Mouse (Mus musculus): ENCODE results near the gene Zfyve9. TPM values are rescaled to one million over a fixed set of nuclear protein-coding genes. Genes with fewer than 3 reads are reported as not detected.

The Zfyve9 gene
- polyA plus RNA-seq, 1 experiment from 2014 or later, result 0.95 TPM

- H3K36me3 ChIP-seq (replicated peaks; ENCODE audit: insufficient read depth, low read length), result 0 out of 2 replicates have a peak, but pooled peaks cover 6% of the 10 kb centered on the region
- H3K27me3 ChIP-seq (ENCODE audit: insufficient read depth, low read length), result no peaks in the 10 kb centered on the region
- H3K27ac ChIP-seq (ENCODE audit: low read depth), result no peak overlapping the region
- H3K4me3 ChIP-seq (ENCODE audit: low read depth, low read length), result no peak overlapping the region
- no peak overlapping the region for H3K9ac ChIP-seq (replicated peaks)
- DNase-seq, result no peak
- H3K9me3 ChIP-seq (ENCODE audit: low read length), result no peaks in the 10 kb centered on the region
- ATAC-seq, result no peak
- WGBS (ENCODE audit: insufficient replicate concordance), result 76% methylated on average over 4 of the region's 4 CpGs
- no peak overlapping the region for H3K4me2 ChIP-seq (ENCODE audit: low read depth, low read length)
- no peak for TF ChIP-seq EP300 (IDR thresholded peaks at IDR 0.05; ENCODE audit: low read depth)
- no peak for TF ChIP-seq CTCF (IDR thresholded peaks at IDR 0.05; ENCODE audit: low read depth)
- peaks cover 15% of the 10 kb centered on the region for H3K4me1 ChIP-seq (ENCODE audit: insufficient read depth)
These were observed 162.0 kb downstream of the Zfyve9 start for GRCm38 (mm10) chr4:108618586-108618985.

- H3K4me1 ChIP-seq (ENCODE audit: insufficient read depth), result no peaks in the 10 kb centered on the region
- H3K27me3 ChIP-seq (ENCODE audit: insufficient read depth, low read length), result no peaks in the 10 kb centered on the region
- 85% methylated on average over 5 of the region's 5 CpGs for WGBS (ENCODE audit: insufficient replicate concordance)
- H3K9me3 ChIP-seq (ENCODE audit: low read length), result no peaks in the 10 kb centered on the region
- TF ChIP-seq CTCF (IDR thresholded peaks at IDR 0.05; ENCODE audit: low read depth), result no peak
- TF ChIP-seq EP300 (IDR thresholded peaks at IDR 0.05; ENCODE audit: low read depth), result no peak
- DNase-seq (no peak), ATAC-seq (no peak)
- peaks cover 18% of the 10 kb centered on the region; the same call in 1 of the 2 replicates for H3K36me3 ChIP-seq (replicated peaks; ENCODE audit: insufficient read depth, low read length)
- no peak overlapping the region for H3K27ac ChIP-seq (ENCODE audit: low read depth)
- H3K4me2 ChIP-seq (ENCODE audit: low read depth, low read length), result no peak overlapping the region
- H3K9ac ChIP-seq (replicated peaks), result no peak overlapping the region
- no peak overlapping the region for H3K4me3 ChIP-seq (ENCODE audit: low read depth, low read length)
These were observed 169.7 kb downstream of the Zfyve9 start for GRCm38 (mm10) chr4:108610935-108611334.

- TF ChIP-seq CTCF (IDR thresholded peaks at IDR 0.05; ENCODE audit: low read depth) (no peak), EP300 (IDR thresholded peaks at IDR 0.05; ENCODE audit: low read depth) (no peak)
These were observed 171.9 kb downstream of the Zfyve9 start for GRCm38 (mm10) chr4:108608651-108609050.

GRCm38 (mm10) chr4:108601870-108602269, 178.7 kb downstream of the Zfyve9 start:
- no peaks in the 10 kb centered on the region for H3K4me1 ChIP-seq (ENCODE audit: insufficient read depth)
- no peak overlapping the region for H3K4me3 ChIP-seq (ENCODE audit: low read depth, low read length)
- H3K36me3 ChIP-seq (replicated peaks; ENCODE audit: insufficient read depth, low read length), result peaks cover 50% of the 10 kb centered on the region
- no peaks in the 10 kb centered on the region for H3K27me3 ChIP-seq (ENCODE audit: insufficient read depth, low read length)
- TF ChIP-seq CTCF (IDR thresholded peaks at IDR 0.05; ENCODE audit: low read depth) (no peak), EP300 (IDR thresholded peaks at IDR 0.05; ENCODE audit: low read depth) (no peak)
- H3K9me3 ChIP-seq (ENCODE audit: low read length), result no peaks in the 10 kb centered on the region
- ATAC-seq, result no peak
- WGBS (ENCODE audit: insufficient replicate concordance), result 95% methylated on average over 7 of the region's 7 CpGs
- no peak overlapping the region for H3K9ac ChIP-seq (replicated peaks)
- DNase-seq, result no peak
- no peak overlapping the region for H3K27ac ChIP-seq (ENCODE audit: low read depth)
- no peak overlapping the region for H3K4me2 ChIP-seq (ENCODE audit: low read depth, low read length)

More at GRCm38 (mm10) chr4:108608651-108609050, 171.9 kb downstream of the Zfyve9 start:
- H3K9me3 ChIP-seq (ENCODE audit: low read length), result no peaks in the 10 kb centered on the region
- WGBS (ENCODE audit: insufficient replicate concordance), result 92% methylated on average over 3 of the region's 3 CpGs
- H3K4me3 ChIP-seq (ENCODE audit: low read depth, low read length), result no peak overlapping the region
- H3K9ac ChIP-seq (replicated peaks), result no peak overlapping the region
- no peak for DNase-seq
- no peak for ATAC-seq
- H3K27ac ChIP-seq (ENCODE audit: low read depth), result no peak overlapping the region
- H3K36me3 ChIP-seq (replicated peaks; ENCODE audit: insufficient read depth, low read length), result peaks cover 33% of the 10 kb centered on the region
- no peaks in the 10 kb centered on the region for H3K4me1 ChIP-seq (ENCODE audit: insufficient read depth)
- no peak overlapping the region for H3K4me2 ChIP-seq (ENCODE audit: low read depth, low read length)
- no peaks in the 10 kb centered on the region for H3K27me3 ChIP-seq (ENCODE audit: insufficient read depth, low read length)

- 83% methylated on average over 4 of the region's 4 CpGs for WGBS (ENCODE audit: insufficient replicate concordance)
- ATAC-seq (no peak), DNase-seq (no peak)
These were observed 182.3 kb downstream of the Zfyve9 start for GRCm38 (mm10) chr4:108598306-108598705.

GRCm38 (mm10) chr4:108595785-108596184, 184.8 kb downstream of the Zfyve9 start:
- 97% methylated on average over 1 of the region's 1 CpGs for WGBS (ENCODE audit: insufficient replicate concordance)
- no peak overlapping the region for H3K9ac ChIP-seq (replicated peaks)
- no peak overlapping the region for H3K27ac ChIP-seq (ENCODE audit: low read depth)
- no peak overlapping the region for H3K4me2 ChIP-seq (ENCODE audit: low read depth, low read length)
- ATAC-seq, result no peak
- H3K36me3 ChIP-seq (replicated peaks; ENCODE audit: insufficient read depth, low read length), result peaks cover 35% of the 10 kb centered on the region
- DNase-seq, result no peak
- TF ChIP-seq CTCF (IDR thresholded peaks at IDR 0.05; ENCODE audit: low read depth), result no peak
- H3K27me3 ChIP-seq (ENCODE audit: insufficient read depth, low read length), result no peaks in the 10 kb centered on the region
- H3K4me1 ChIP-seq (ENCODE audit: insufficient read depth), result no peaks in the 10 kb centered on the region
- H3K9me3 ChIP-seq (ENCODE audit: low read length), result no peaks in the 10 kb centered on the region
- no peak overlapping the region for H3K4me3 ChIP-seq (ENCODE audit: low read depth, low read length)

More at GRCm38 (mm10) chr4:108598306-108598705, 182.3 kb downstream of the Zfyve9 start:
- Histone ChIP-seq H3K4me1 (ENCODE audit: insufficient read depth) (no peaks in the 10 kb centered on the region), H3K9ac (replicated peaks) (no peak overlapping the region), H3K27me3 (ENCODE audit: insufficient read depth, low read length) (no peaks in the 10 kb centered on the region), H3K4me3 (ENCODE audit: low read depth, low read length) (no peak overlapping the region), H3K36me3 (replicated peaks; ENCODE audit: insufficient read depth, low read length) (peaks cover 36% of the 10 kb centered on the region), H3K9me3 (ENCODE audit: low read length) (no peaks in the 10 kb centered on the region), H3K4me2 (ENCODE audit: low read depth, low read length) (no peak overlapping the region), H3K27ac (ENCODE audit: low read depth) (no peak overlapping the region)
- TF ChIP-seq CTCF (IDR thresholded peaks at IDR 0.05; ENCODE audit: low read depth) (no peak), EP300 (IDR thresholded peaks at IDR 0.05; ENCODE audit: low read depth) (no peak)

GRCm38 (mm10) chr4:108593376-108593775, 187.2 kb downstream of the Zfyve9 start:
- Histone ChIP-seq H3K27ac (ENCODE audit: low read depth) (no peak overlapping the region), H3K4me2 (ENCODE audit: low read depth, low read length) (no peak overlapping the region), H3K36me3 (replicated peaks; ENCODE audit: insufficient read depth, low read length) (peaks cover 30% of the 10 kb centered on the region), H3K9me3 (ENCODE audit: low read length) (no peaks in the 10 kb centered on the region), H3K9ac (replicated peaks) (no peak overlapping the region), H3K4me1 (ENCODE audit: insufficient read depth) (no peaks in the 10 kb centered on the region), H3K27me3 (ENCODE audit: insufficient read depth, low read length) (no peaks in the 10 kb centered on the region), H3K4me3 (ENCODE audit: low read depth, low read length) (no peak overlapping the region)
- no peak for ATAC-seq
- no peak for DNase-seq
- 87% methylated on average over 2 of the region's 2 CpGs for WGBS (ENCODE audit: insufficient replicate concordance)
- TF ChIP-seq EP300 (IDR thresholded peaks at IDR 0.05; ENCODE audit: low read depth), result no peak
- no peak for TF ChIP-seq CTCF (IDR thresholded peaks at IDR 0.05; ENCODE audit: low read depth)

Other genes starting within 250 kb of the Zfyve9 start
- gene Prpf38a, start 201.5 kb downstream of the Zfyve9 start, polyA plus RNA-seq (2015; fragmentation: Nextera tagmentation; extraction: Ambion mirVana), result 22.9 and 23.8 TPM in 2 replicates
- 6.1 and 8.2 TPM in 2 replicates for gene Orc1, start 201.4 kb downstream of the Zfyve9 start, polyA plus RNA-seq (2015; fragmentation: Nextera tagmentation; extraction: Ambion mirVana)
- gene Cc2d1b, start 160.9 kb downstream of the Zfyve9 start, polyA plus RNA-seq (2015; fragmentation: Nextera tagmentation; extraction: Ambion mirVana), result 5.7 and 6.5 TPM in 2 replicates
- gene 3110021N24Rik, start 61.1 kb downstream of the Zfyve9 start, polyA plus RNA-seq (2015; fragmentation: Nextera tagmentation; extraction: Ambion mirVana), result 0.37 and 0.49 TPM in 2 replicates
- 56.9 and 64.1 TPM in 2 replicates for gene Btf3l4, start 52.8 kb upstream of the Zfyve9 start, polyA plus RNA-seq (2015; fragmentation: Nextera tagmentation; extraction: Ambion mirVana)
- 43.1 and 44.2 TPM in 2 replicates for gene Txndc12, start 53.8 kb upstream of the Zfyve9 start, polyA plus RNA-seq (2015; fragmentation: Nextera tagmentation; extraction: Ambion mirVana)
- gene Kti12, start 67.0 kb upstream of the Zfyve9 start, polyA plus RNA-seq (2015; fragmentation: Nextera tagmentation; extraction: Ambion mirVana), result 27.6 and 29.6 TPM in 2 replicates
- gene A730015C16Rik, start 67.8 kb upstream of the Zfyve9 start, polyA plus RNA-seq (2015; fragmentation: Nextera tagmentation; extraction: Ambion mirVana), result 0.27 and 0.72 TPM in 2 replicates
- gene Rab3b, start 98.3 kb upstream of the Zfyve9 start, polyA plus RNA-seq (2015; fragmentation: Nextera tagmentation; extraction: Ambion mirVana), result 3.9 and 4.3 TPM in 2 replicates
- 18.5 and 19.6 TPM in 2 replicates for gene Nrd1, start 219.9 kb upstream of the Zfyve9 start, polyA plus RNA-seq (2015; fragmentation: Nextera tagmentation; extraction: Ambion mirVana)

All from liver, postnatal 0 days (tissue).